Mouse (Mus musculus) lung, postnatal 0 days (tissue): Measurements from ENCODE around the gene Idua.

Experiments used
- CTCF ChIP-seq: IDR thresholded peaks from 2 replicates; pipeline ENCODE4 v1.5.1; 2016; ENCODE audit warnings: antibody characterized with exemption, mild to moderate bottlenecking
- EP300 ChIP-seq: IDR thresholded peaks from 2 replicates; pipeline ENCODE4 v1.6.1; 2016; ENCODE audit warnings: antibody characterized with exemption, mild to moderate bottlenecking, control low read depth

DNA sequence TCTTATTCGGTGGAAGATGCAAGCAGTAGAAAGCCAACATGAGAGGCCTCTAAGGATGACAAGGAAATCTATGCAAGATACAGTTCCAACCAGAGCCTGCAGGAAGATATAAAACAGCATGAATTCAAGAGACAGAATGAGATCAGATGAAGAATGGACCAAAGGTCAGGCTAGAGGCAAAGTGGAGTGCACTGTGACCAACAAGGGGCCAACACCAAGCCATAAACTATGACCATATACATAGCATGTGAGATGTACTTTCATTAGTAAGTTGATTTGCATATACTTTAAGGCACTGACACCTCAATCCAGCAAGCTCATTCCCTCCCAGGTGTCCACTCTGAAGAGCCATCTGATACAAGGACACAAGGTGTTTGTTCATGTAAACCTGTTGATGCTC lies 49.7 kb upstream of the Idua start:
- TF ChIP-seq CTCF (no peak), EP300 (no peak)
